Mouse (Mus musculus) forebrain, embryonic 10.5 days (tissue): ENCODE measurements around the gene Slc35d2. TPM values are rescaled to one million over a fixed set of nuclear protein-coding genes. Genes with fewer than 3 reads are reported as not detected.
"Not testable (repeated sequence)": the region's sequence is repeated elsewhere in the genome, so short reads cannot be mapped to it uniquely, and the experiment has no call there.

Experiments
- DNase-seq: peaks from one replicate; pipeline ENCODE4 v3.0.0-alpha.2; 2017; ENCODE audit warnings: low spot score; ENCODE audit errors: extremely low spot score
- H3K27ac ChIP-seq: fragments of 300-500 bp; sonication (generic); 2 replicates; pipeline ENCODE4 v1.5.1; 2016; ENCODE audit warnings: mild to moderate bottlenecking
- H3K27me3 ChIP-seq: fragments of 300-500 bp; sonication (generic); 2 replicates; pipeline ENCODE4 v1.6.1; 2016; ENCODE audit warnings: mild to moderate bottlenecking; ENCODE audit not compliant: poor library complexity, severe bottlenecking
- H3K36me3 ChIP-seq: fragments of 300-500 bp; sonication (generic); replicated peaks from 2 replicates; pipeline ENCODE4 v1.6.1; 2016; ENCODE audit warnings: mild to moderate bottlenecking, moderate library complexity
- H3K4me1 ChIP-seq: fragments of 300-500 bp; sonication (generic); 2 replicates; pipeline ENCODE4 v1.6.1; 2016
- H3K4me3 ChIP-seq: fragments of 300-500 bp; sonication (generic); 2 replicates; pipeline ENCODE4 v1.5.1; 2016; ENCODE audit warnings: mild to moderate bottlenecking, moderate library complexity
- H3K9me3 ChIP-seq: fragments of 300-500 bp; sonication (generic); 2 replicates; pipeline ENCODE4 v1.6.1; 2016; ENCODE audit warnings: mild to moderate bottlenecking, moderate library complexity
- WGBS: fragments of 180-500 bp; shearing (Covaris S2); methylation state at CpG from one replicate; pipeline ENCODE4 v1.1.7; 2016; 5-methylcytosine and 5-hydroxymethylcytosine counted together
- polyA plus RNA-seq: library from polyadenylated mRNA; unstranded; fragments of >200 nt; fragmentation: Nextera tagmentation; extraction: Ambion mirVana; gene quantifications from 2 replicates; pipeline ENCODE4 v1.2.1, GENCODE M21; 2016

The Slc35d2 gene
- polyA plus RNA-seq, 1 experiment from 2014 or later, result 2.8 TPM

GRCm38 (mm10) chr13:64077591-64077990 is 51.6 kb downstream of the Slc35d2 start:
- 90% methylated on average over 5 of the region's 5 CpGs for WGBS
- Histone ChIP-seq H3K4me3 (no peak overlapping the region), H3K27me3 (no peaks in the 10 kb centered on the region), H3K36me3 (no peaks in the 10 kb centered on the region), H3K27ac (no peak overlapping the region), H3K4me1 (peaks cover 27% of the 10 kb centered on the region), H3K9me3 (no peaks in the 10 kb centered on the region)
- DNase-seq, result no peak

- H3K27me3 ChIP-seq, result no peaks in the 10 kb centered on the region
- H3K36me3 ChIP-seq, result no peaks in the 10 kb centered on the region
- WGBS, result 89% methylated on average over 4 of the region's 4 CpGs
These were observed 53.1 kb downstream of the Slc35d2 start for GRCm38 (mm10) chr13:64076074-64076473.

GRCm38 (mm10) chr13:64066653-64067052 is 62.5 kb downstream of the Slc35d2 start:
- DNase-seq, result no peak
- Histone ChIP-seq H3K27ac (no peak overlapping the region), H3K36me3 (no peaks in the 10 kb centered on the region), H3K4me3 (no peak overlapping the region), H3K9me3 (no peaks in the 10 kb centered on the region), H3K27me3 (no peaks in the 10 kb centered on the region), H3K4me1 (no peaks in the 10 kb centered on the region)
- WGBS, result 79% methylated on average over 3 of the region's 3 CpGs

More at GRCm38 (mm10) chr13:64076074-64076473, 53.1 kb downstream of the Slc35d2 start:
- DNase-seq, result no peak
- Histone ChIP-seq H3K27ac (no peak overlapping the region), H3K4me1 (peaks cover 12% of the 10 kb centered on the region), H3K9me3 (no peaks in the 10 kb centered on the region), H3K4me3 (no peak overlapping the region)

DNA sequence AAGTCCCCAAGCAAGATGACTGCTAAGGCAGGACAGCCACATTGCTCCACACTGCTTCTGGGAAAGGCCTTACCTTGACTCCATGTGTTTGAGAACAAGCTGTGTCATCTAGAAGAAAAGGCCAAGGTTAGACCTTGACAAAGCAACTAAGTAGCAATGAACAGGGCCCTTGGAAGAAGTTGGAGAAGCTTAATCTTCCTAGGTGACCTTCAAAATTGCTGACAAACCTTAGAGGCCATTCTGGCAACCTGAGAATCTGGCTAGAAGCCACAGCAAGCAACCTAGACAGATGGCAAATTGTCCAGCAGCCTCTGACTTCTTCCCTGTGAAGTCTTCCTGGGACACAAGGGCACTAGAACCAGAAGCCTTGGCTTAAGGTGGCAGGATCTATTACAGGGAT is 64.9 kb downstream of the Slc35d2 start:
- no peak overlapping the region for H3K27ac ChIP-seq
- H3K9me3 ChIP-seq, result no peaks in the 10 kb centered on the region
- H3K27me3 ChIP-seq, result no peaks in the 10 kb centered on the region
- no peaks in the 10 kb centered on the region for H3K4me1 ChIP-seq
- H3K36me3 ChIP-seq, result no peaks in the 10 kb centered on the region
- DNase-seq, result no peak
- no peak overlapping the region for H3K4me3 ChIP-seq

GRCm38 (mm10) chr13:64060935-64061506 is 68.1 kb downstream of the Slc35d2 start:
- H3K4me3 ChIP-seq, result no peak overlapping the region
- H3K9me3 ChIP-seq, result no peaks in the 10 kb centered on the region
- H3K27me3 ChIP-seq, result no peaks in the 10 kb centered on the region
- no peak overlapping the region for H3K27ac ChIP-seq
- 88% methylated on average over 5 of the region's 5 CpGs for WGBS
- no peaks in the 10 kb centered on the region for H3K4me1 ChIP-seq
- no peaks in the 10 kb centered on the region for H3K36me3 ChIP-seq
- no peak for DNase-seq

DNA sequence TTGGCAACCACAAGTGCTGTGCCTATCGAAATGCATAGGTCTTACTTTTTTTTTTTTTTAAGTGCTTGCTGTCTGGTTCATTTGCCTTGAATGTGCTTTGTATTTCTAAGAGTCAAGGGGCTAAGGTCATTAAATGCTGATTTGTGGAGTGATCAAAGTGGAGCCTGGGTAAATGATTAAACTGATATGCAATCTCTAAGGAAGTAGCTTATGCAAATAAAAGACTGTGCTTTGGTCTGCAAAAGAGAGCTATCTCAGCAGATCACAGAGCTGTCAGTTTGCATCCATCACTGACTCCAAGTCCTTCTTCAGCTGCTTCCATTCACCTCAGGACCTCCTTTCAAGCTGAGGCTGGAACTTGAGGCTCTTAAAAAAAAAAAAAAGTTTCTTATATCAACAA is 75.2 kb downstream of the Slc35d2 start:
- Histone ChIP-seq H3K9me3 (peaks cover 10% of the 10 kb centered on the region; the same call in 1 of the 2 replicates), H3K27me3 (no peaks in the 10 kb centered on the region), H3K36me3 (no peaks in the 10 kb centered on the region), H3K4me3 (no peak overlapping the region), H3K27ac (no peak overlapping the region), H3K4me1 (no peaks in the 10 kb centered on the region)
- WGBS, result 66% methylated on average over 1 of the region's 1 CpGs
- no peak for DNase-seq

DNA sequence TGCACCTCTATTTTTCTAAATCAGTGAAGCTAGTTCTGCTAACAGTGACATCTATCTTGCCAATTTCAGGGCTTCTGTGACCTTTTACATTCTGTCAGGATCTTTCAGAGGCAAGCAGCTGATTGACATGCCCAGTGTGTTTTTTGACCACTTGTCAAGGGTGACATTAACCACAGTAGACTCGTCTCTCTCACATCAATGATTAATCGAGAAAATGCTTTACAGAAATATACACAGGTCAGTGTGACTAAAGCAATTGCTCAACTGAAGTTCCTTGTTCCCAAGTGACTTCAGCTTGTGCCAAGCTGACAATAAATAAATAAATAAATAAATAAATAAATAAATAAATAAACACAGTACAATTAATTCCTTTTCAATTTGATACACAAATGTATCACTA is 76.9 kb downstream of the Slc35d2 start:
- WGBS, result 96% methylated on average over 2 of the region's 2 CpGs
- not testable (repeated sequence) for H3K4me1 ChIP-seq

DNA sequence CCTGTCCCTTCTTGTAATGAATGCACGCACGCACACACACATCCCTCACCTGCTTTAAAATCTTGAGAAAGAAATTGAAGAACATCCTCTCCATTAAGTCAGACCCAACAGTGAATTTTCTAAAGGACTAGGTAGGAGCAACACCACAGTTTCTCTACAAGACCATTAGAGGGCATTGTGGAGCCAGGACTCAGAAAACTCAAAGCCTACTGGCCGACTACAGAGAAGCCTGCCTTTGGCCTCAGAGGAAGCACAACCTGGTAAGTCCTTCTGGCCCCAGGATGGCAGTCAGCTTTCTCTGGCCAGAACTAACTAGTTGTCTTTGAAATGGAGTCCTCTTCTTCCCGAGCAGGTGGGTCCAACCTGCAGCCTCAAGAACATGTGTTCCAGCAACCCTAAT is 78.3 kb downstream of the Slc35d2 start:
- peaks cover 10% of the 10 kb centered on the region; the same call in 1 of the 2 replicates for H3K9me3 ChIP-seq
- H3K27ac ChIP-seq, result no peak overlapping the region
- WGBS, result 67% methylated on average over 4 of the region's 4 CpGs
- H3K27me3 ChIP-seq, result no peaks in the 10 kb centered on the region
- no peak for DNase-seq
- H3K4me1 ChIP-seq, result no peaks in the 10 kb centered on the region
- no peak overlapping the region for H3K4me3 ChIP-seq
- no peaks in the 10 kb centered on the region for H3K36me3 ChIP-seq

More for the DNA sequence above, 76.9 kb downstream of the Slc35d2 start:
- H3K9me3 ChIP-seq, H3K4me3 ChIP-seq, H3K36me3 ChIP-seq, H3K27ac ChIP-seq, H3K27me3 ChIP-seq, DNase-seq: not testable (repeated sequence)

DNA sequence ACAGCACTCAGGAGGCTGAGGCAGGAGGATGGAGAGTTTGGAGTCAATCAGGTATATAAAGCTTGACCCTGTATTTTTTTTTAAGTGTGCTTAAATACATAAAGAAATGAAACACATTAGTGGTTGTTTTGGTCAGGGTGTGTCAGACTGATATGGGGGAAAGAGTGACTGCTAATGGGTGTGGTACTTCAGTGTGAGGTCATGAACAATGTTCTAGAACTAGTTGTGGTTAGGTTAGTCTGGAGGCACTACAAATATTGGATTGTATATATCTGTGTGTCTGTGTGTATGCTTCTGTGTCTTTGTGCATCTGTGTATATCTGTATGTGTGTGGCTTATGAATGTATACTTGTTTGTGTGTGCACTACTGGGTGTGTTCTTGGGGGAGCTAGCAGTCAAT is 79.6 kb downstream of the Slc35d2 start:
- peaks cover 10% of the 10 kb centered on the region; the same call in 1 of the 2 replicates for H3K9me3 ChIP-seq
- no peaks in the 10 kb centered on the region for H3K36me3 ChIP-seq
- no peaks in the 10 kb centered on the region for H3K27me3 ChIP-seq
- H3K4me1 ChIP-seq, result no peaks in the 10 kb centered on the region
- H3K4me3 ChIP-seq, result no peak overlapping the region
- DNase-seq, result no peak
- H3K27ac ChIP-seq, result no peak overlapping the region

DNA sequence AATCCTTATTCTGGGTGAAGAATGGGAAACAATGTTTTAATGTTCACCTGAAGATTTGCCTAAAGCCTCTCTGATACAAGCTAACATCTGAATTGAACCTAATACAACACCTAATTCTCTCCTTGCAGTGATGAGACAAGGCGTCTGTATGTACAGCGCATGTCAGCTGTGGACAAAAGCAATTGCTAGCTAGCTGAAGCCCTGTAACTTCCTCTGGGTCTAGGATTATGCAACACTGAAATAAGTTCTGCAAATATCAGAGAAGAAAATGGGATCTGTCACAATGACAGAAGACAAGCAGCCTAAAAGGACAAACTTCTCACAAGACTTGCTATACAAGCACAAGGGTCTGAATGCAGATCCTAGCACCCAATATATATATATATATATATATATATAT is 80.7 kb downstream of the Slc35d2 start:
- Histone ChIP-seq H3K27me3 (no peaks in the 10 kb centered on the region), H3K4me1 (no peaks in the 10 kb centered on the region), H3K36me3 (no peaks in the 10 kb centered on the region), H3K9me3 (peaks cover 9% of the 10 kb centered on the region; the same call in 1 of the 2 replicates), H3K27ac (no peak overlapping the region), H3K4me3 (no peak overlapping the region)
- WGBS, result 90% methylated on average over 2 of the region's 2 CpGs
- no peak for DNase-seq

Other genes starting within 250 kb of the Slc35d2 start
- 0.17 TPM in 1 of 2 replicates, not detected in the other for gene Hsd17b3, start 40.1 kb downstream of the Slc35d2 start, polyA plus RNA-seq
- gene Zfp367, start 23.8 kb upstream of the Slc35d2 start, polyA plus RNA-seq, result 17.6 and 18.8 TPM in 2 replicates
- gene Habp4, start 32.5 kb upstream of the Slc35d2 start, polyA plus RNA-seq, result 13.7 and 16.3 TPM in 2 replicates
- 18.8 TPM in 2 replicates for gene Cdc14b, start 145.9 kb upstream of the Slc35d2 start, polyA plus RNA-seq
- 26.3 and 27.2 TPM in 2 replicates for gene Aaed1, start 183.3 kb upstream of the Slc35d2 start, polyA plus RNA-seq
- gene Ctsl, start 241.5 kb upstream of the Slc35d2 start, polyA plus RNA-seq, result 135 and 141 TPM in 2 replicates